Mouse (Mus musculus) 416B (cell line): ENCODE data around the gene Ube2n.

Source experiments
- DNase-seq: peaks from one replicate; pipeline ENCODE4 v3.0.0; 2011; ENCODE audit warnings: low read depth

Gene Ube2n

GRCm38 (mm10) chr10:95514656-95515292 lies at the start of gene Ube2n:
Ube2n (plus strand) TSS chr10:95515145.
- peak; percentile 98 for DNase-seq

- peak; percentile 83 for DNase-seq
Observed at GRCm38 (mm10) chr10:95465485-95465896, 49.5 kb upstream of the Ube2n start.

- no peak for DNase-seq
Observed at GRCm38 (mm10) chr10:95468894-95469293, 46.1 kb upstream of the Ube2n start.

GRCm38 (mm10) chr10:95471186-95471585 lies 43.8 kb upstream of the Ube2n start:
- peak; percentile 83 for DNase-seq

- no peak for DNase-seq
Observed at GRCm38 (mm10) chr10:95471889-95472547, 42.9 kb upstream of the Ube2n start.

GRCm38 (mm10) chr10:95475923-95476322 lies 39.0 kb upstream of the Ube2n start:
- peak; percentile 85 for DNase-seq

GRCm38 (mm10) chr10:95477516-95477915 lies 37.4 kb upstream of the Ube2n start:
- no peak for DNase-seq

GRCm38 (mm10) chr10:95489653-95490052 lies 25.3 kb upstream of the Ube2n start:
- DNase-seq, result peak; percentile 60

GRCm38 (mm10) chr10:95494268-95494667 lies 20.7 kb upstream of the Ube2n start:
- no peak for DNase-seq

- peak; percentile 49 for DNase-seq
Observed at GRCm38 (mm10) chr10:95501033-95501432, 13.9 kb upstream of the Ube2n start.

- DNase-seq, result peak; percentile 87
Observed at GRCm38 (mm10) chr10:95501463-95502081, 13.4 kb upstream of the Ube2n start, which contains the start of gene Mrpl42. Mrpl42 (minus strand) TSS chr10:95501940.

GRCm38 (mm10) chr10:95503443-95504235 lies 11.3 kb upstream of the Ube2n start:
- no peak for DNase-seq

GRCm38 (mm10) chr10:95504341-95504740 lies 10.6 kb upstream of the Ube2n start:
- DNase-seq, result no peak

GRCm38 (mm10) chr10:95508126-95508525 lies 6.8 kb upstream of the Ube2n start:
- DNase-seq, result no peak

- no peak for DNase-seq
Observed at GRCm38 (mm10) chr10:95508793-95509192, 6.2 kb upstream of the Ube2n start.

GRCm38 (mm10) chr10:95509263-95509662 lies 5.7 kb upstream of the Ube2n start:
- DNase-seq, result no peak

GRCm38 (mm10) chr10:95512635-95513034 lies 2.3 kb upstream of the Ube2n start:
- DNase-seq, result no peak

GRCm38 (mm10) chr10:95513768-95514556 lies 983 bp upstream of the Ube2n start:
- DNase-seq, result peak; percentile 47

GRCm38 (mm10) chr10:95515293-95515931 lies 467 bp downstream of the Ube2n start:
- peak; percentile 26 for DNase-seq

GRCm38 (mm10) chr10:95517656-95518055 lies 2.7 kb downstream of the Ube2n start:
- no peak for DNase-seq
